Mouse (Mus musculus) common myeloid progenitor, adult 5-6 weeks (primary cell): ENCODE results near the gene Me3. TPM values are rescaled to one million over a fixed set of nuclear protein-coding genes. Genes with fewer than 3 reads are reported as not detected.

Source experiments
- ATAC-seq: replicated peaks from 2 replicates; pipeline ENCODE4 v1.8.0; 2016; ENCODE audit warnings: low read depth, mild to moderate bottlenecking, moderate TSS enrichment, inconsistent platforms; ENCODE audit not compliant: poor library complexity, severe bottlenecking
- total RNA-seq: library from RNA; stranded (forward); fragments of 200-1000, 187-1606 nt; gene quantifications from 2 replicates; pipeline ENCODE4 v1.2.3, GENCODE M21; 2017

The Me3 gene
- total RNA-seq, 1 experiment from 2014 or later, result not detected

- no peak for ATAC-seq
Measured at GRCm38 (mm10) chr7:89802447-89802846, 170.3 kb downstream of the Me3 start.

- no peak for ATAC-seq
Measured at GRCm38 (mm10) chr7:89803966-89804365, 171.8 kb downstream of the Me3 start.

DNA sequence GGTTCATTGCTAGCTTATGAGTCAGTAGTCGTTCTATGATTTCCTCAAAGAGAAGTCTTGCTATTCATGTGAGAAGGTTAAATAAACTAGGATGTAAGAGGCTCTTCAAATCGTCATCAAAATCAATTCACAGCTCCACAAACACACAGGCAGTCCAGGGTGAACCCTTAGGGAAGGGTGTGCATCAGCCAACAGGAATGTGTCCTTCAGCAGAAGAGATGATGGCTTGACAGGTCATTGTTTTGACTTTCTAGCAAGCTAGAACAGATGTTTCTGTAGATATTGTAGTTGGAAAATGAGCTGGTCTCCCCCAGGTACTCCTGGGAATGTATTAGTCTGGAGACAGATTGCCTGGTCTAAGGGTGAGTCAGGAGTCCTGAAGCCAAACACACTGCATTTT is 177.2 kb downstream of the Me3 start:
- ATAC-seq, result no peak

DNA sequence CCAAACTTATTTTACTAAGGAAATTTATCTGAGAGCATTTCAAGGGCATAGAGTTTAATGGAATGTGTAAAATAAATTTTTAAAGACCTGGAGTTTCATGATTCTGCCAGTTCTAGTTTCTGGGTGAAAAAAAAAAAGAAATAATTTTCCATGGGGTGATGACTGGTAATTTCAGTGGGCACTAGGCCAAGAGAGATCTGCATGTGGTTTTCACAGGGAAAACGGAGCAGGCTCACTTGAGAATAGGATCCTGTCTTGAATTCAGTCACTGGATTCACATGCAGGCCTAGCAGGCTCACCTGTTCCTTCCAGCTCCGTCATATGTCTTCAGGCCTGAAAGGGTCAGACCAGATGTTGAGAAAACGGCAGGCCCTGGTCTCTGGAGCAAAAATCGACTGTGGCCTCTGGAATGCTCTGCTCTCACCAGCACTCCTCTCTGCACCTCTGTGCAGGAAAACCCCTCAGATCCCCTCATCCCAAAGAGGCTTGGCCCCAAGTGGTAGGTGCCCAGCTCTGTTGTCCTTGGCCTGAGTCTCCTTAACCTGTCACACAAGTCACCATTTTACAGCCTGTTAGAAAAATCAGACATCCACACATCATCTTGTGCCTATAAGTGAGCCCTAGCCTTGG is 196.4 kb downstream of the Me3 start:
- no peak for ATAC-seq

GRCm38 (mm10) chr7:89829201-89829600 is 197.0 kb downstream of the Me3 start:
- ATAC-seq, result peak; percentile 50; the same call in 1 of the 2 replicates

GRCm38 (mm10) chr7:89833521-89833920 is 201.3 kb downstream of the Me3 start:
- no peak for ATAC-seq

- ATAC-seq, result no peak
Measured at GRCm38 (mm10) chr7:89835566-89835965, 203.4 kb downstream of the Me3 start.

DNA sequence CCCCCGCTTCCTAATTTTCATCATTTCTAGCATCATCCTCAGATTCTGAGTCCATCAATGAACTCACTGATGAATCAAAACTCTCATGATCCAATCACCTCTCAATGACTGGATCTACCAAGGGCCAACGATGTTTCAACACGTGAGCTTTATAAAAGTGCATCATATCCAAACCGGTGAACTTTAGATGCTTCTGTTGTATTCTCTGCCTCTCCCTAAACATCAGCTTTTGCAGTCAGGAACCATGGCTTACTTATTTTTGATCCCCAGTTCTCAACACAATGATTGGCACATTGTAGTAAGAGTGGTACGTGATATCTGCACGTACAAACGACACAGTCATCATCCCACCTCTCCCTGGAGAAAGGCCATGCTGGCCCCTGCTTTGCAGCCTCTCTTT is 204.5 kb downstream of the Me3 start:
- ATAC-seq, result no peak

DNA sequence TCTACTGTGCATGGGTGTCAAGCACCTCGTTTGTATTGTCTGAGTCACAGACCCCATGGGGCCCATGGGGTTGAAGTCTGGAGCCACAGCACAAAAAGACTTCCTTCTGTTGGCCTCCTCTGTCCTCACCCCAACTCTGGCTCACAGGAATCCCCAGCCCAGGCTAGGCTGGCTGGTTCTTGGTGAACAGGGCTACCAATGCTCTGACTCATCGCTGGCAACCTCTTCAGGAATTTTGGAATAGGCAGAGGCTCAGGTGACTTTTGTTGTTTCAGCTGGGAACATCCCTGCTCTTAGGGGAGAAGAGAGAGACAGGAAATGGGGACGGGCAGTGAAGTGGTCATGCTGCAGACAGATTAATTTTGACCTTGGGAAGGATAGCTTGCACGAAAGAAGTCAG is 205.6 kb downstream of the Me3 start:
- no peak for ATAC-seq

GRCm38 (mm10) chr7:89839721-89840120 is 207.5 kb downstream of the Me3 start:
- ATAC-seq, result no peak

DNA sequence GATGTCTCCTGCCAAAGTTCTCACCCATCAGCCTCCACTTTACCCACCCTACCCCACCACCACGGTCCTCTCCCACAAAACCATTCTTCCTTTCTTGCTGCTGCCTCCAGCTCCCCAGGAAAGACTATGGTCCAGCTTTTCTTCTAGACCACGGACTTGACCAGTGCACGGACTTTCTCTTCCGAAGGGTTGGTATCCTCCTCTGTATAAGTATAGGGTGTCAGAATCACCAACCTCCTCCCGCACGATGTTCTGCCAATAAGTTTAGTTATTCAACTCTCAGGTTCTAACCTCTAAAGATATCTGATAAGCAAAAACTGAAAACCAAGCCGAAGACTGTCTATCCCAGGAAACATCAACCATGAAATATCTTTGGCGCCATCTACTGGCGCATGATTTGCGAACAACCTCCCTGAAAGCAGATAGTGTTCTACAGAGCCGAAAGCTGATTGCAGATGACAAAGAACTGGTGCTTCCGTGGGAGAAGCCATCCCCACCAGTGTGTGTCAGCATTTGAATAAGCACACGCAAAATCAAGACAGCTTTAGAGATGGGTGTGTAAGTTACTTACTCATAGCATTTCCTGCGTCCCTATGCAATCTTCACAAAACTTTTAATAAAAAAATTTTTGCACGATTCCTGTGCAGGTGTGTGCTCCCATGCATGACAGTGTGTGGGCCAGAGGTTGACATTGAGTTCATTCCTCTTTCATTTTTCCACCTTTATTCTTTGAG is 209.6 kb downstream of the Me3 start:
- peak; percentile 88 for ATAC-seq

DNA sequence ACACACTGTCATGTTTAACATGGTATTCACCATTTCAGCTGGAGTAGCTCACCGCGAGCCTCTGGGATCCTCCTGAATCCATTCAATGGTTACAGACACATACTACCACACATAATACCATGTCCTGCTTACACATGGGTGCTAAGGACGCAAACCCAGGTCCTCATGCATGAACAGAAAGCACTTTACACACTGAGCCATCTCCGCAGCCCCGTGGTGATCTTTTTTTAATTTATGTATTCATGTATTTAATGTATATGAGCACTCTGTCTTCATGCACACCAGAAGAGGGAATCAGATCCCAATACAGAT is 210.2 kb downstream of the Me3 start:
- ATAC-seq, result no peak

- ATAC-seq, result 0 out of 2 replicates have a peak, but pooled peaks have one; percentile 27
Measured at GRCm38 (mm10) chr7:89843121-89843520, 210.9 kb downstream of the Me3 start.

GRCm38 (mm10) chr7:89843533-89843932 is 211.3 kb downstream of the Me3 start:
- peak; percentile 76 for ATAC-seq

GRCm38 (mm10) chr7:89845669-89846068 is 213.5 kb downstream of the Me3 start:
- ATAC-seq, result no peak

- no peak for ATAC-seq
Measured at GRCm38 (mm10) chr7:89850510-89850909, 218.3 kb downstream of the Me3 start.

- no peak for ATAC-seq
Measured at GRCm38 (mm10) chr7:89852158-89853095, 220.2 kb downstream of the Me3 start.

DNA sequence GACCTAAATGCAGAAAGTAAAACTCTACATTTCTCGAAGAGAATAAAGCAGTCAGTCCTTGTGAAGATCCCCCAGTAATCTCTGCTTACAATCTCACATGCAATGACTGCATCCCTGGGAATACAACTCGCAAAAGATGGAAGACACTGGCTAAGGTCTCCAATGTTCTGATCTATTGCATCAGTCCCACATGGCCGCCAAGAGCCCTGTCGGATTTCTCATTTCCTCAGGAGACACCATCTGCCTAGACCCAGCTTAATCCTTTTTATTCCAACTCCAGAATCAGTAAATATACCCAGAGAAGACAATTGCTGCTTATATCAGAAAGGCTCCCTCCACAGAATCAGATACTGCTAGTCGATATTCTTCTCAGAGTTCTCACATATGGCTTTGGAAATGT is 220.9 kb downstream of the Me3 start:
- no peak for ATAC-seq

DNA sequence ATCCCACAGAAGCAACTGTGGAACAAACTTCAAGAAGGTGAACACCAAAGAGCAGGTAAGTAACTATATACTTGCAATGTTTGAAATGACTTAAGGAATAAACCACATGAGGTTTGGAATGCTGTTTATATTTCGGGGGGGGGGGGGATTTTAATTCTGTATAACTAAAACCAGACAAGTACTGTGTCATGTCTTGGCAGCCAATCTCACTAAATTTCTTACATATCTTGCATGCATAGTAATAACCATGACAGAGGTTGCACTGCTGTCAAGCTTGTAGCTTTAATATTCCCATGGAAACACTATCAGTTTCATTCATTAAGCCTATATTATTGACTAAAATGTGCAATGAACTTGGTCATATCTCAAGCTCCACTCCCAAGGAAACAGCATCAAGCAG is 223.0 kb downstream of the Me3 start:
- no peak for ATAC-seq

- ATAC-seq, result no peak
Measured at GRCm38 (mm10) chr7:89856440-89857217, 224.4 kb downstream of the Me3 start.
